ENCODE assay signal across 1 mouse cellular context in genomic region chr7:45797661-45798510, GRCm38 (mm10).
TF ChIP-seq lines count a peak whose summit lies in the region.

No protein-coding gene starts in this region.

TF ChIP-seq in CH12.LX, 34 proteins besides CTCF, POLR2A, EP300 and RAD21 (continued from another document):
- no peak for TF ChIP-seq ZKSCAN1 (IDR thresholded peaks at IDR 0.05; ENCODE audit: borderline replicate concordance, low read depth, low read length)
- no peak for TF ChIP-seq JUND (conservative IDR thresholded peaks at IDR 0.05; ENCODE audit: low read depth, low read length)
- TF ChIP-seq NRF1 (IDR thresholded peaks at IDR 0.05; ENCODE audit: low read depth, low read length), result no peak
- TF ChIP-seq POLR2AphosphoS2 (IDR thresholded peaks at IDR 0.05; ENCODE audit: low read depth, low read length), result no peak
- no peak for TF ChIP-seq MAX (IDR thresholded peaks at IDR 0.05; ENCODE audit: low read length)
- no peak for TF ChIP-seq SIN3A (IDR thresholded peaks at IDR 0.05; ENCODE audit: low read length)
